Mouse (Mus musculus) liver, embryonic 14.5 days (tissue): ENCODE data around the gene Wdr63.

Experiments
- CTCF ChIP-seq: IDR thresholded peaks from 2 replicates; pipeline ENCODE4 v1.5.1; 2016; ENCODE audit warnings: antibody characterized with exemption, low read depth, control low read depth
- EP300 ChIP-seq: IDR thresholded peaks from 2 replicates; pipeline ENCODE4 v1.6.1; 2016; ENCODE audit warnings: antibody characterized with exemption, low read depth

DNA sequence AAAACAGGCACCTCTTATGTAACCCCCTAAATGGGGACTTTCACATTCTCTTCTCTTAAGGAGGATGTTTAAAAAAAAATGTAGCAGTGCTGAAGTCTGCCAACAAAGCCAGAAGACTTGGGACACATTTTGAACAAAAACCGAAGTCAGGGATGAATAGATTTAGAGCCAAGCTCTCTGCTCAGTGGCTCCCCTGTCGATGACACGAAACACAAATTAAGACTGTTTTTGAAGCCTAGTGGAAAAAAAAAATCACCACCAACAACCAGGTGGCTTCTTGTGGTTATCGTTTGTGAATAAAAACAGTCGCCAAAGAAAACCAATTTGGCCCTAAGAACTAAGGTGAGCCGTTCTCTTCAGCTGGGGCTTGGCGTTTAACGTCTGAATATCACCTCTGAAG lies 44.4 kb upstream of the Wdr63 start:
- TF ChIP-seq CTCF (no peak), EP300 (no peak)
